Mouse (Mus musculus): ENCODE results near the gene Ppp1r8. TPM values are rescaled to one million over a fixed set of nuclear protein-coding genes. Genes with fewer than 3 reads are reported as not detected.
A peak's percentile ranks its signal among the peaks of the same experiment; 100 is the strongest.

Ppp1r8 gene
- total RNA-seq (2015) (36.1 and 42.9 TPM in 2 replicates), total RNA-seq (2017) (62.9 and 71.0 TPM in 2 replicates)

DNA sequence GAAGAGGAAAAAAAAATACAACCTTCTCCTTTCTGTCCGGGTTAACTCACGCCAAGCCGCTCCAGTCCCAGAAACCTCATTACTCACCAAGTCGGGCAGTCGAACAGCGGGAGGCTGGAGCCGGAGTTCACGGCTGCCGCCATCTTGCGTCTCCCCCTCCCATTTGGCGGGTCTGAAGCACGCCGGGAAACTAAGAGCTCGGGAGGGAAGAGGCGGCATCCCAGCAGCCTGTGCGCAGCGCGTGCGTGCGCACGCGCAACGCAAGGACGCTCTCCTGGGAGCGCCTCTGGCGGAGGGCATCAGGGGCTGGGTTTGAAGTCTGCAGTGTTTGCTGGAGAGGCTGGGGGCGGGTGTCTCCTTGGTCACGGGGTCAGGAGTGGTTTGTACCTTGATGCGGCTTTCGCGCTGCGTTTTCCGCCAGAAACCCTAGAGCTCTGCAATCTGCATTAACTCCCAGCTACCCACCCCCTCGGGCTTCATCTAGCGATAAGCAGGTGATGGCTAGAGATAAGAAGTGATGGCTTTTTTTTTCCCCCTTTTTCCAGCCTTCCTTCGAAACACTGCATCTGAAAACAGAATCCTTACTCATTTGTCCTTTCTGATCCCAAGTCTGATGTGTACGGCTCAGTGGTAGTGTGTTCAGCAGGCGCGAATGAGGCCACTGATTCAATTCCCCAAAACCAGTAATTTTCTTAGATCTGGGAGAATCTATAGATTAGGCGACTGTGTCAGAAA is at the start of gene Ppp1r8:
Gene Ppp1r8 (minus strand): TSS at position 200 of the 735 bp plus-strand sequence.
- ATAC-seq (replicated peaks; ENCODE audit: poor library complexity), result peak; percentile 99

DNA sequence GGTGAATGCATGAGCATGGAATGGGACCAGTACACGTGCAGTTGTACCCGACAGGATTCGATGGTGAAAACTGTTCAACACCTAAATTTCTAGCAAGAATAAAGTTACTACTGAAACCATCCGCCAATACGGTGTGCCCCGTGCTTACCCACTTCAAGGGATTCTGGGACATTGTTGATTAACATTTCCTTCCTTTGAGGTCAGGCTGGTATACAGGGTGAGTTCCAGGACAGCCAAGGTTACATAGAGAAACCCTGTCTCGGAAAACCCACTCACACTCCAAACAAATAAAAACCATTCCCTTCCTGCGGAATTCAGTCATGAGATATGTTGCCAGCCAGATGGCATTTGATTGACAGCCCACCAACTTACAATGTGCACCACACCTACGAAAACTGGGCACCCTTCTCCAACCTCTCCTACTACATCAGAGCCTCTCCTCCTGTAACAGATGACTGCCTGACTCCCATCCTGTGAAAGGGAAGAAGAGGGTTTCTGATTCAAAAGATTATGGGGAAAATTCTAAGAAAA is 41.9 kb upstream of the Ppp1r8 start:
- peak; percentile 1; the same call in 1 of the 2 replicates for ATAC-seq (replicated peaks; ENCODE audit: poor library complexity)

DNA sequence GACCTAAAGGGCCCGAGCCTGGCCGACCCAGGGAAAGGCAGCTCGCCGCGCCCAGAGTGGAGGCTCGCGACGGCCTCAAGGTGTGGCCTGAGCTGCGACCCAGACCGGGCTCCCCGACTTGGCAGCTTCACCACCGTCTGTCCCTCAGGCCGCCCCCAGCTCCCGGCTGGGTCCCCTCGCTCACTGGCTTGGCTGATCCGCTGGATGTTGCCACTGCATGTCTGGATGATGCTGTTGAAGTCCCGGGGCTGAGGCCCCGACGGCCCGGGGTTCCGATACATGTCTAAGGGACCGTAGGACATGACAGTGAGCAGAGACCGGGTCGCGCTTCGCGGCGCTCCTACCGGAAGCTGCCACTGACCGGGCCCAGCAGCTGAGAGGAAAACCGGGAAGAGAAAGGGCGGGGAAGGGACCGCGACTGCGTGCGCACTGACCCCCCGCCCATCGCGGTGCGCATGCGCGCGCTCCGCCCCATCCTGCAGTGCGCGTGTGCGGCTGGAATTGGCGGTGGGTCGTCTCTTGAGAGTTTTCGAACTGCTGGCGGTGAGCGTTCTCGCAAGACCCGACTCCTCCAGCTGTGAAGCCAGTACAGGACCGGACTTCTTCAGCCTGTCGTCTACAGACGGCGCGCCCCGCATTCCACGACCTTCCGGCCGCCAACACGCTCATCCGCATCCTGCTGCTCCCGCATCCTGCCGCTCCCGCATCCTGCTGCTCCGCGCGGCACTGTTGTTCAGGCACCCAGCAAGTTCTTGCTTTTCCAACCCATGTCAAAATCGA is 41.3 kb upstream of the Ppp1r8 start, which contains the start of gene Stx12:
Gene Stx12 (minus strand): TSS at position 446 of the 780 bp plus-strand sequence.
- ATAC-seq (replicated peaks; ENCODE audit: poor library complexity), result peak; percentile 76

DNA sequence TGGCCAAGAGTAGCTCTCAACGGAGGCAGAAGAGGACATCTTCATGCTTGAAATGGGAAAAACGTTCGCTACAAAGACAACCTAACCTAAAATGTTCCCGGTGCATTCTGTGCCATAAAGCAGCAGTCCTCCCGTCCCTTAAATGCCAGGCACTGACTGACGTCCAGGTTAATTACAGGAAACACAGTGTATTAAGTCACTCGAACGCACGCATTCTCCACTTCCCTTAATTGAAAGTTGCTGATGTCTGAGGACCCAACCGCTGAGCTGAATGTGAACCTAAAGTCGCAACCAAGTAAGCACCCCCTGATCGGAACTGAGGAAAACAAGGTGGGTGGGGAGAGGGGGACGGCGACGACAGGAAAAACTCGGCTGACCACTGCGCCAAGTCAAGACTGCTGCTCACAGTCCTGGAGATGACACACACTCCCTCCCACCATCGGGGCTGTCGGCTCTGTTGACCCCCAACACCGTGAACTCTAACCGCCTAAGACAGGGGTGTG is 40.6 kb upstream of the Ppp1r8 start:
- ATAC-seq (replicated peaks; ENCODE audit: poor library complexity), result peak; percentile 44

DNA sequence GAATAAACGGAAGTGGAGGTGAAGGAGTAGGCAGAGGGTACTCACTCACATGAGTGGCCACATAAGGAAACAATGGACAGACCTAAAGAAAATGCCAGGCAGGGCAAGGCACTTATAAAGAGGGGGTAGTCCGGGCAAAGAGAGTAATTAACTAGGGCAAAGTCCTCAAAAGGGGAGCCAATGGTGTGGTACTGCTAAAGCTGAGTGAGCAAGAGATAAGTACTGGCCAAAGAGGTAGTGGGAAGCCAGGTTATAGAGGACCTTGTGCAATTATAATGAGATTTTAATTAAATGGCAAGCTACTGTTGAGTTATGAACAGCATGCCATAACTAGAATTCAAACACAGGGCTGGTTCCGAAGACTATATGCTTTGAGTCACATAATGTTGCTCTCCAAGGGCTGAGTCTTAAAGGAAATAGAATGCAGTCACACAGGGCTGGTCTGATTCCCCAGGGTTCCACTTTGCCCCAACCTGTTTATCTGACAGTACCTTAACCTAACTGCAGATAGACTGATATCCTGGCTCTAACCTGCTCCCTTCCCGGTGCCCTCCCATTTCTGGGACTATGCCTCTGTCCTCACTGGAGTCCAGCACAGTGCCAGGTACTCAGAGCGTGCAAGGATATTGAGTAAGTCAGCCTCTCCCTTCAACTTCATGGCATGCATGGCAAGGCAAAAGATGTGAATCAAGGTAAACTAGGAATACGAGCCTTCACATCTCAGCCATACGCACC is 31.6 kb upstream of the Ppp1r8 start:
- no peak for ATAC-seq (replicated peaks; ENCODE audit: poor library complexity)

DNA sequence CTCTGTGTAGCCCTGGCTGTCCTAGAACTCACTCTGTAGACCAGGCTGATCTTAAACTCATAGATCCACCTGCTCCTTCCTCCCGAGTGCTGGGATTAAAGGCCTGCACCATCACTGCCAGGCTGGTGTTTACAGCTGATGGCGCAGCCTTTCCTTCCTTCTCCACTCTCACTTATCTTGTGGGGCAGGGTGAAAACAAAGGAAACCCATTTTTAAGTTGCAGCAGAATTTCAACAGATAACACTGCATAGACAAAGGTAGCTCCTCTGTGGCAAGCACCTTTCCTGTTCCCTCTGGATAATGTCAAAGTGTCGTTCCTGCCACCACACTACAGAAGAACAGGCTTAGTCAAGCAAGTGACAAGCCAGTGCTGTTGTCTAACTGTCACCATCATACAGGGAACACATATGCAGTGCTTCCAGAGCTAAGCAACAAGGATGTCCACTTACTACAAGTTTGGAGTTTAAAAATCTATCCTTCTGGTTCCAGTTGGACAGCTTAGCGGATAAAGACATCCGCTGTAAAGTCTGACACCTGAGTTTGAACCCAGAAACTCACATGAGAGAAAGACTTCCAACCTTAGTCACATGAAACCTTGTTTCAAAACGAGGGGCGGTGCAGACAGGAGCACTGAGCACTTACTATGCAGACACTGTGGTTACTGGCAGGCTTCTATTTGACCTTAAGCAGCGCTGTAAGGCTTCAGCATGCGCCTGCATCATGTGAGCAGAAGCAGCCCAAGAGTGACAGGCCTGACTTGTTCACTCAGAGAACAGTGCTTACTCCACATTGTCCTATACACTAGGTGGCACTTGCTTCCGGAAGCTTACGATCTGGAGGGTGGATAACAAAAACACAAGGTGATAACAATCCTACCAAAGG is 30.8 kb upstream of the Ppp1r8 start:
- ATAC-seq (replicated peaks; ENCODE audit: poor library complexity), result 0 out of 2 replicates have a peak, but pooled peaks have one; percentile 26

DNA sequence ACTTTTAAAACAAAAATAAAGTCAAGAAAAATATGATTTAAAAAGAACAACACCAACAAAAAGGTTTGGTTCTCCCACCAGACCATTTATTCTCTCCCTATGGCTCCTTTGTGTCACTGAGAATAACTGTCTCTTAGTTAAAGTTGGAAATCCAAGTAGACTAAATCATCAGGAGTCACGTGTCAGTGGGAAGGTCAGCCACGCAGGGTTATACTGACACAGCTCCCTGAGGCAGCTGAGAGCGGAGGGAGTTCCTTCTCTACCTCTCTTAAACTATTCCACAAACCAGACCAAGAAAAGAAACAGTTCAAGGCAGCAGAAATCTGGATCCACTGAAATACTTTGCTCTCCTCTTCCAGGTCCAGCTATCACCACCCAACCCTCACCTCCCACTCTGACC is 28.1 kb upstream of the Ppp1r8 start:
- ATAC-seq (replicated peaks; ENCODE audit: poor library complexity), result no peak

DNA sequence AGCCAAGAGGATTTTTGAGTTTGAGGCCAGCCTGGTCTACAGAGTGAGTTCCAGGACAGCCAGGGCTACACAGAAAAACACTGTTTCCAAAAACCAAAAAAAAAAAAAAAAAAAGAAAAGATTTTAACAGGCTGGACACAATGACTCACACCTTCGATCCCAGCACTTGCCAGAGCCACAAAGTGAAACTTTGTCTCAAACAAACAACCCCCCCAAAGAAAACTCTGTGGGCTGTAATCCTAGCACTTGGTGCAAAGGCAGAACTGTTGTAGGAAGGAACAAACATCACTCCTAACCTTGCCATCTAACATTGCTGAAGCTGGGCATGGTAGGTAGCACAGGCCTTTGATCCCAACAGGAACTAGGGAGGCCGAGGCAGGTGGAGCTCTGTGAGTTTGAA is 21.9 kb upstream of the Ppp1r8 start:
- ATAC-seq (replicated peaks; ENCODE audit: poor library complexity), result no peak

DNA sequence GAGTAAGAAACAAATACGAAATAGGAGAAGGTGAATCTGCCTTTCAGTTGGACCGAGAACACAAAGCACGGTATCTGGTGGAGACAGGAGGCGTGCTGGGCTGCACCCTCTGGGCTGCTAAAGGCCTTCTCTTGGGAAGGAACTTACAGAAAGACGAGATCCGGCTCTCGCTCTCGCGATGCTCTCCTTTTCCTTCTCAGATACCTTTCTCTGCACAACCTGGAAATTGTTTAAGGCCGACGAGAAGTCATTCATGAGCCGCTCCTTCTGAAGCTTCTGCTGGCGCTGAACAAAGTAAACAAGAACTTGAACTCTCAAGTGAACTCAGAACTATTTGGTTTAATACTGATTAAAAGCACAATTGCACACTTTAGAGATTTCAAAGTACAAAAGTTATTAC is 20.0 kb upstream of the Ppp1r8 start:
- no peak for ATAC-seq (replicated peaks; ENCODE audit: poor library complexity)

DNA sequence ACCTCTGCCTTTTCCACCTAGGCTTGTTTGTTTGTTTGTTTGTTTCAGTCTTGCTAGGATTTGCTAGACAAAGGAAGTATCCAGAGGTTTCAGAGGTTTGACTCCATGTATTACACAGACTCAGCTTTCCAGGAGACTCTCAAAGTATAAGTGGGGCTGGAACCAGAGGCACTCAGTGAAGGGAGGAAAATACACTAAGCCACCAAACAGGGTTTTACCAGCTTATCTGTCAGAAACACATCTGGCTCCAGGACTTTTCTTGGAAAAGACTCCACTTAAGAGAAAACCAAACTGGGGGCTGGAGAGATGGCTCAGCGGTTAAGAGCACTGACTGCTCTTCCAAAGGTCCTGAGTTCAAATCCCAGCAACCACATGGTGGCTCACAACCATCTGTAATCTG is 17.9 kb upstream of the Ppp1r8 start:
- ATAC-seq (replicated peaks; ENCODE audit: poor library complexity), result no peak

DNA sequence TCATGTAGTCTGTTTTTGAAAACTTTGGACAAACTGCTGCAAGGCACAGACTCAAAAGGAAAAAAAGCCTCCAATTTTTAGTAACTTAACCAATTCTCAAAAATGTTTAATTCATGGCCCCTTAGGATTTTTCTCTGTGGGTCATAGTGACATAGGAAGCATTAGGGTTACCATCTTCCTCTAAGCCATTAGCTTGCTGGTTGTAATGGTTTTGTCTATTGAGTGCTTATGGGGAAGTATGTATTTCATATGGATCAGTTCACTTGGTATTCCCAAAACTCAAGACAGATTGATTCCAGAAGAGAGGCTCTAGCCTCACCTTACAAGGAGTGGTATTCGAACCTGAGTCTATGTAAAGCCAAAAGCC is 719 bp upstream of the Ppp1r8 start:
- ATAC-seq (replicated peaks; ENCODE audit: poor library complexity), result no peak

DNA sequence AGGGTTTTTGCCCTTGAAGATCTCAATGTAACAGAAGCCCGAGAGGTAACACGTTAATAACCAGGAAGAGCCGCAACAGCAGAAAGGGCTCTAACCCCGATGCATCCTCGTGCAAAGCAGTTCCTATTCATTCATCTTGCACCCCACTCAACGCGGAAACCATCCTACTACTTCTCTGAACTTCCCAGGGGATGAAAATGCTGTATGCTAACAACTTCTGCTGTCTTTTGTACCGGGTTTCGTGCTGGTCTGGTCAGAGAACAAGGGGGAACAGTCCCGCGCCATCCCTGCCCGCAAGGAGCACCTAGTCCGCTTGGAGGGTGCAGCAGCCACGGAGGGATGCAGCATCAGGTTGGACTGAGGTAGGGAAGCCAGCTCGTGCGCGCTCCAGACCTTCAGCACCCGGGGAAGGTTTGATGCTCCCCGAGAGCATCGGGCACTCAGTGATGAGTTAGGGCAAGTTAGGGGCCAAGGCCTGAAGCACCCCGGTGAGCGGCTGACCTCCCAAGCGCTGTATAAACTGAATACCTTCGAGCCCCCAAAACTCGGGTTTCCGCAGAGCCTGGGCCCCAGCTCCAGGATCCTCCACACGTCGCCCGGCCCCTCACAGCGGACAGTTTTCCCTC is 575 bp downstream of the Ppp1r8 start:
- peak; percentile 41 for ATAC-seq (replicated peaks; ENCODE audit: poor library complexity)

DNA sequence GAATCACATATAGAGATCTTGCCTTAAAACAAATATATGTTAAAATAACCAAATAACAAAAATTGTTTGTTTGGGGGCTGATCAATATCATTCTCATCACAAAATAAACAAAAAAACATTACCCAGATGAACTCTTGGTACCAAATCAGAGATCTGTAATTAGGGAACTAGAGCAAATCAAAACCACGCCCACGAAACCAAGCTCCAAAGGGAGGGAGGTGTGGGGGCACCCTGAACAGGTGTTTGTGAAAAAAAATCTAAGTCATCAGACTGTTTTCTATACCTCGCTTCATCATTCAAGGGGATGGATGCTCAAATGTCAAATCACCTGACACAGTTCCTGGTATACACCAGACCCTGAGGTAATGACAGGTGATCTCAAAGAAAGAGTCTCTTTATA is 1.5 kb downstream of the Ppp1r8 start:
- ATAC-seq (replicated peaks; ENCODE audit: poor library complexity), result no peak

DNA sequence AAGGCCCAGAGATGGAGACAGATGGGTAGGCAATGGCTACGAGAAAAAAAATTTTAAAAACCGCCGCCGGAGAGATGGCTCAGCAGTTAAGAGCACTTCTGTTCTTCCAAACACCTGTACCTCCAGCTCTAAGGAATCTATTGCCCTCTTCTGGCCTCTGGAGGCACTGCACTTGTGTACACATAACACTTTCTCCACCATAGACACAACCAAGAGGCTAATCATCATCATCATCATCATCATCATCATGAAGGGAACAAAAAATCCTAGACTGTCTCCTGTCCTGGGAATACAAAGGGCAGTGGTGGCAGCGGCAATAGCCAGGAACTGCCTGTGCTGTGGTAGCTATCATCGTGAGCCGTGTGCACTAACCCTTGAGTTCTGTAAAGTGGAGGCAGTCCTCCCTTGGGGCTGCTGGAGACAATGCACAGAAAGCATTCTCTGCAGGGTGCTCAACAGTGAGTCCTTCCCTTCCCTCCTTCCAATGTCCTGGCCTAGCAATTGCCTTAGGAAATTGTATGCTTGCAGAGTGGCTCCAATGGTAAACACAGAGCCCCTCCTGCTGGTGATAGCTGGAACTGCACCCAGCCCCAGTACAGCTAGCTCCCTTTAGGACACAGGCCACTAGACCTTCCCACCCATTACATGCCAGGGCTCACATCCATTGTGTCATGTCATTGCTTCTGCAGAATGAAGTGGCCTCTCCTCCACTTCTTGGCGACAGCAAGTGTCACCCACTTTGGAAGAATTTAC is 19.2 kb downstream of the Ppp1r8 start:
- ATAC-seq (replicated peaks; ENCODE audit: poor library complexity), result peak; percentile 97

DNA sequence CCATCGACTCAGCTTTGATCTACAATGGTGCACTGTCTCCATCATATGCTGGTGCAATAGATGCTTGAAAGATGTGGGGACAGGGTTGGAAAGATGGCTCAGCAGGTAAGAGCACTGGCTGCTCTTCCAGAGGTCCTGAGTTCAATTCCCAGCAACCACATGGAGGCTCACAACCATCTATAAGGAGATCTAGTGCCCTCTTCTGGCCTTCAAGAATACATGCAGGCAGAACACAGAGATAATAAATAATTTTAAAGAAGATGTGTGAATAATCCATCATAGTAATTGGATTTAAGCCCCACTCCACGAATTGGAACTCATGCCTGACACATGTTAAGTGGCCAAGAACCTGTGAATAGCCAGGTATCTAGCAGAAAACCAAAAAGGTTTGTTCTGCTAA is 24.5 kb downstream of the Ppp1r8 start:
- ATAC-seq (replicated peaks; ENCODE audit: poor library complexity), result no peak

DNA sequence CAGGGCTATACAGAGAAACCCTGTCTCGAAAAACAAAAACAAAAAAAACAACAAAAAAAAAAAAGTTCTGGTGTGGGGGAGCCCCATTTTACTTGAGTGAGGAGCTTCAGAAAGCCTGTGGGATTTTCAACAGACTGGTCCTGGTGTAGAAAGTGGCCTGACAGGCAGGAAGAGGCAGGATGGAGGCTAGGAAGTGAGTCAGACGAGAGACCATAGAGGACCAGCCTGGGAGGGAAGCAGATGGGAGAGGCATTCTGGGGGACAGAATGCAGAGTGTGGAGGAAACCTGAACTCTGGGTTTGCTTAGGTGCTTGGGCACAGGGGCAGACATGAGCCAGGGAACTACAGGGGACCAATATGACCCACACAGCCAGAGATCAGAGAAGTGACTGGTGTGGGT is 26.1 kb downstream of the Ppp1r8 start:
- ATAC-seq (replicated peaks; ENCODE audit: poor library complexity), result no peak

DNA sequence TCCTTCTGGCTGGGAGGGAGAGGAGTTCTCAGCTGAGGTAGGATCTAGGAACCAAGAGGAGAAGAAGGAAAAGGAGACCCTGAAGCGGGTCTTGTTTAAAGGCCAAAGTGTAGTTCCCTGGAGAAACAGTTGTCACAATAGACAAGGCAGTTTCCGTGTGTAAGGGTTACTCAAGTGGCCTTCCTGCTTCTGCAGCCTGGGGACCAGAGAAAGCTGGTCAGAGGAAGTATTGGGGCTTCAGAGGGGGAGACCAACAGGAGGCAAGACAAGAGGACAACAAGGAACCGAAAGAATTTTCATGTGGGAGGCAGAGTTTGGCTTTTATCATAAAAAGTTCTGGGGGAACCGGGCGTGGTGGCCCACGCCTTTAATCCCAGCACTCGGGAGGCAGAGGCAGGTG is 26.6 kb downstream of the Ppp1r8 start:
- ATAC-seq (replicated peaks; ENCODE audit: poor library complexity), result peak; percentile 85

DNA sequence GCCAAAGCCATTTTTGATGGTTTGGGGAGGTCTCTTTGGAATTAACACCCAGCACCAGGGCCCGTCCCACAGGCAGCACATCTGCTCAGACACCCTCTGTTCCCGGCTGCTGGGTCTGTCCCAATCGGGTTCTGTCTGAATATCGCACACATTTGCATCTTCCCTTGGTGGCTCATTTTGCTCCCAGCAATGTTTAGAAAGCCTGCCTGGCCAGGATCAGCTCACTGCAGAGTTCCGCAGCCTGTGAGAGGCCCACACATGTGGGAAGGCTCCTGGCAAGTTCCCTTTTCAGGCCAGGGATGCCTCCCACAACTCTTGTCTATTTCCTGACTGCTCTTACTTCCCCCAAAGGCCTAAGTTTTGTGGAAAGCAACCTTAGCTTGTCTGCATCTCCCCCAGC is 33.3 kb downstream of the Ppp1r8 start:
- ATAC-seq (replicated peaks; ENCODE audit: poor library complexity), result peak; percentile 62

Data from megakaryocyte progenitor cell, adult 5-6 weeks (primary cell).